Mouse (Mus musculus): ENCODE data around the gene Kmt5a. TPM values are rescaled to one million over a fixed set of nuclear protein-coding genes. Genes with fewer than 3 reads are reported as not detected.
"Not testable (repeated sequence)": the region's sequence is repeated elsewhere in the genome, so short reads cannot be mapped to it uniquely, and the experiment has no call there.

Kmt5a gene
- polyA plus RNA-seq, 1 experiment: 34.4 TPM

DNA sequence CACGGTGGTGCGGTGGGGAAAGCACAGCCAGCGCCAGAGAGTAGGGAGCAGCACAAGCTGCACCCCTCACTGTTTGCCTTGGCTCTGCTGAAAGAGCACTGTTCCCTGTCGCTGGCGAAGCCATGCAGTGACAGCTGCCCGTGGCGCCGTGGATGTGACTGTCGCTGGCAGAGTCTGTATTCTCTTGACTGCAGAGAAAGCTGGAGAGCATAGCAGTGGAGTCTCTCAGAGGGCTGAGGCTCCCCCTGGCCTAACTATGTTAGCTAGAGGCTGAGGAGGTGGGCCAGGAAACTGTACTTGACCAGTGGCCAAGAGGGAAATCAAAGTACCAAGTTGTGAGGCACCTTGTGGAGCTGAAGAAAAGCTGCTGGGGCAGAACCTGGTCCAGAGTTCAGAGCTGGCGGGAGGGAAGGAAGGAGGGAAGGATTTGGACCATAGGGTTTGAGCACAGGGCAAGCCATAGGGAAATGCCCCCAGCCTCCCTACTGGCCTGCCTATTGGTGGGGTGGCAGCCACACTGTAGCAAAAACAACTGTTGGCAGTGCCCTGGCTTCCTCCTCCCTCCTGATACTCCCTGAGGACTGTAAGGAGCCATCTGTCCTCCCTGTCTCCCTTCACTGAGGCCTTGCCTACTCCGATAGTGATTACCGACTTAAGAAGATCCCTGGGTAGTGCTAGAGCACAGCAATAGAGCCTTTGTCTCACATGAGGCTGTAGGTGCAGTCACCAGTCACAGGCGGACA is 13.8 kb downstream of the Kmt5a start:
- no peak overlapping the region for H3K4me3 ChIP-seq (replicated peaks)
- peaks cover 100% of the 10 kb centered on the region for H3K36me3 ChIP-seq (ENCODE audit: control insufficient read depth)

DNA sequence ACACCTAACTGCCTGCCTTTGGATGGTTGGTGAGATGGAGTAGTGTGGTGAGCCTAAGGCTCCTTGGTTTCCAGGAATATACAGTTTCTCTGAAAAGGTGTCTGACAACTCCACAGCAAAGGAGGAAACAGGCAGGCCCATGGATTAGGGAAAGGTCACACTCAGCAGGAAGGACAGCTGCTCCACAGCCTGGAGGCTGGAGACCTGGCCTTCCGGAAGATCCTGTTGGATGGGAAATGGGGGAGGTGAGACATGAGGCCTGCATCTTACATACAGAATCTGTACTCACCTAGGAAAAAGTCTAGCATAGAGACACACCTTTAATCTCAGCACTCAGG is 14.3 kb downstream of the Kmt5a start:
- H3K4me1 ChIP-seq (ENCODE audit: control insufficient read depth): peaks cover 53% of the 10 kb centered on the region
- no peaks in the 10 kb centered on the region for H3K27me3 ChIP-seq (ENCODE audit: control insufficient read depth)
- H3K4me3 ChIP-seq (replicated peaks): no peak overlapping the region
- peaks cover 100% of the 10 kb centered on the region for H3K36me3 ChIP-seq (ENCODE audit: control insufficient read depth)
- no peaks in the 10 kb centered on the region for H3K9me3 ChIP-seq (ENCODE audit: control insufficient read depth, low read length)
- no peak for TF ChIP-seq GATA1 (IDR thresholded peaks at IDR 0.05; ENCODE audit: low read length)
- TF ChIP-seq TAL1 (IDR thresholded peaks at IDR 0.05; ENCODE audit: low read length): no peak

More for the DNA sequence above, 13.8 kb downstream of the Kmt5a start:
- Histone ChIP-seq H3K9me3 (ENCODE audit: control insufficient read depth, low read length) (no peaks in the 10 kb centered on the region), H3K27me3 (ENCODE audit: control insufficient read depth) (no peaks in the 10 kb centered on the region), H3K4me1 (ENCODE audit: control insufficient read depth) (peaks cover 55% of the 10 kb centered on the region)
- TF ChIP-seq TAL1 (IDR thresholded peaks at IDR 0.05; ENCODE audit: low read length) (no peak), GATA1 (IDR thresholded peaks at IDR 0.05; ENCODE audit: low read length) (no peak)

DNA sequence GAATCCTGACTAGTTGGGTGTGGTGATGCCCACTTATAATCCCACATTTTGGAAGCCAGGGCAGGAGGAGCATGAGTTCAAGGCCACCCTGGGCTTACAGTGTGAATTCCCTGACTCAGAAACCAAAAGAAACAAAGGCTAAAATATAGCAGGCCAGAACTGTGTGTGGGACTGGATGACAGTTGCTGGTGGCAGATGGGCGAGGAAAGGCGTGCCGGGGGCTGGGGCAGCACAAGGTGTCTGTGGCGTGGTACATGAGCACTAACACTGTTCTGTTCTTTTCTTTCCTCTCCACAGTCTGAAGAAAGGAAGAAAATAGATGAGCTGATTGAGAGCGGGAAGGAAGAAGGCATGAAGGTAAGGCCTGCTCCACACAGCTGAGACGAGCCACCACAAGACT is 17.0 kb downstream of the Kmt5a start:
- Histone ChIP-seq H3K27me3 (ENCODE audit: control insufficient read depth) (no peaks in the 10 kb centered on the region), H3K4me3 (replicated peaks) (no peak overlapping the region), H3K4me1 (ENCODE audit: control insufficient read depth) (peaks cover 26% of the 10 kb centered on the region), H3K36me3 (ENCODE audit: control insufficient read depth) (peaks cover 99% of the 10 kb centered on the region), H3K9me3 (ENCODE audit: control insufficient read depth, low read length) (no peaks in the 10 kb centered on the region)
- TF ChIP-seq TAL1 (IDR thresholded peaks at IDR 0.05; ENCODE audit: low read length): no peak
- no peak for TF ChIP-seq GATA1 (IDR thresholded peaks at IDR 0.05; ENCODE audit: low read length)

DNA sequence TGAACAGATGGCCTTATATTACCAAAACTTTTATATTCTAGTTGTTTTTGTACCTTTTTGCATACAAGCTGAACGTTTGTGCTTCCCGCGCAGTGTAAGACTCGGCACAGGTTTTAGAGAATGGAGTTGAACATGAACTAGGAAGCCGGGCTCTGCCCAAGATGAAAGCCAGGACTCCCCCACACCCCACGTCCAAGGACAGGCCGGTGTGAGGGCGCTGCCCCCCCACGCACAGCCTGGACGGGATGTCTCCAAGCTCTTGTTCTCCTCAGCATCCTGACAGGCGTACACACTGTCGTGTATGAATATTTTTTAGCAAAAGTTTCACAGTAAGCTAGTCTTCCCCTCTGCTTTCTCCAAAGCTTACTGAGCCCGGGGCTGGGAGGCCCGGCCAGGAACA is 21.2 kb downstream of the Kmt5a start:
- H3K36me3 ChIP-seq (ENCODE audit: control insufficient read depth): peaks cover 78% of the 10 kb centered on the region
- H3K27me3 ChIP-seq (ENCODE audit: control insufficient read depth); H3K4me3 ChIP-seq (replicated peaks); H3K9me3 ChIP-seq (ENCODE audit: control insufficient read depth, low read length); H3K4me1 ChIP-seq (ENCODE audit: control insufficient read depth): not testable (repeated sequence)

DNA sequence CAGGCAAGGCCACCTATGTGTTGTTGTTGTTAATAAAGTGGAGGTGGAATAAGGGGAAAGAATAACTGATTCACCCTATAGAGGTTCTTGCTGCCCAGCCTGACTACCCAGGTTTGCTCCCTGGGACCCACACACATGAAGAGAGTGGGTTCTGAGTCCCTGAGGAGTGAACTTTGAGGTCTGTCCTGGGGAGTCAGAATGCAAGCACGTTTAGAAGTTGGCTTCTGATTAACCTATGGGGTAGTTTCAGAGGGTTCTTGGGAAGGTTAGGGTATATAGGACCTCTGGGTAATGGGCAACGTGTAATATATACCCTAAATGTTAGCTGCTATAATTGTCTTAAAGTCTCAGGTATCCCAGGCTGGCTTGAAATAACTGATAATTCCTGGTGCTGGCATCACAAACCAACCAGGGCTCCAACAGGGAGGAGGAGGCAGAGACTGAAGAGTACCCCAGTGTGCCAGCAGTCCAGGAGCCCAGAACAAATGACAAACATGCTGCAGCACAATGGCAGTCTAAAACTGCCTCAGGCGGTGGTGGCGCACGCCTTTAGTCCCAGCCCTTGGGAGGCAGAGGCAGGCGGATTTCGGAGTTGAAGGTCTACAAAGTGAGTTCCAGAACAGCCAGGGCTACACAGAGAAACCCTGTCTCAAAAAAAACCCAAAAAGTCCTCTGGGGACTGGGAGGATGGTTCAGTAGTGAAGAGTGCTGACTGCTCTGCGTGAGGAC is 22.7 kb downstream of the Kmt5a start:
- H3K9me3 ChIP-seq (ENCODE audit: control insufficient read depth, low read length): no peaks in the 10 kb centered on the region
- no peak overlapping the region for H3K4me3 ChIP-seq (replicated peaks)
- no peaks in the 10 kb centered on the region for H3K27me3 ChIP-seq (ENCODE audit: control insufficient read depth)
- H3K4me1 ChIP-seq (ENCODE audit: control insufficient read depth): peaks cover 5% of the 10 kb centered on the region
- peaks cover 68% of the 10 kb centered on the region for H3K36me3 ChIP-seq (ENCODE audit: control insufficient read depth)
- TF ChIP-seq TAL1 (IDR thresholded peaks at IDR 0.05; ENCODE audit: low read length) (no peak), GATA1 (IDR thresholded peaks at IDR 0.05; ENCODE audit: low read length) (no peak)

DNA sequence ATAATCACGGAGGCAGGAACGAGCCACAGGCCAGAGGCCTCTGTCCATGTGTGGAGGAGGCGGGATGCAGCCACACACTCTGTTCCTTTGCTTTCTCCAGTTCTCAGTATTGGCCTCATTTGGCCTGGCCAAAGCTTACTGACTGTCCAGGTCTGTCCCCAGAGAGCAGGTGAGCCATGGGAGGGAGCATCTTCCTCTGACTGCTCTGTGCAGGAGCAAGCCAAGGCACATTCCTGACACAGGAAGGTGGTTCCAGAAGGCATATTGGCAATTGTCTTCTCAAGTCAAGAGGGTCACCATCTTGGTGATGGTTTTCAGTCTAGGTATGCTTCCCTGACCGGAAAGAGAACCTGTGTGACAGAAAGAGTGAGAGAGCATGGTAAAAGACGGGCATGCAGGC is 23.7 kb downstream of the Kmt5a start:
- TF ChIP-seq GATA1 (IDR thresholded peaks at IDR 0.05; ENCODE audit: low read length): no peak
- no peak for TF ChIP-seq TAL1 (IDR thresholded peaks at IDR 0.05; ENCODE audit: low read length)
- Histone ChIP-seq H3K4me1 (ENCODE audit: control insufficient read depth) (peaks cover 6% of the 10 kb centered on the region), H3K27me3 (ENCODE audit: control insufficient read depth) (no peaks in the 10 kb centered on the region), H3K4me3 (replicated peaks) (no peak overlapping the region), H3K9me3 (ENCODE audit: control insufficient read depth, low read length) (no peaks in the 10 kb centered on the region), H3K36me3 (ENCODE audit: control insufficient read depth) (peaks cover 62% of the 10 kb centered on the region)

DNA sequence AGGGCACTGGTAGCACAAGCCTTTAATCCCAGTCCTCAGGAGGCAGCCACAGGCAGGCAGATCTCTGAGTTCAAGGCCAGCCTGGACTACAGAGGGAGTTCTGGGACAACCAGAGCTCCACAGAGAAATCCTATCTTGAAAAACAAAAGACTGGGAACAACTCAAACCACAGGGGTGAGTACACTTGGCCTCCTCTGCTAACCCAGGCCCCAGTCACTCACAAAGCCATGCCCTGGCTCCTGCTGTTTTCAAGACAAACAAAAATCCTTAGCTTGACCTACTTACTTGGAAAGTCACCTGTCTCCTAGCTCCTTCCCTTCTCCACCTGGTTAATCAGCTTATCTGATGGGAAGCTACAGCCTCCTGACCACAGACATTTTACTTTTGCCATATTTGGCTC is 25.2 kb downstream of the Kmt5a start:
- Histone ChIP-seq H3K4me3 (replicated peaks) (no peak overlapping the region), H3K9me3 (ENCODE audit: control insufficient read depth, low read length) (no peaks in the 10 kb centered on the region), H3K36me3 (ENCODE audit: control insufficient read depth) (peaks cover 56% of the 10 kb centered on the region), H3K27me3 (ENCODE audit: control insufficient read depth) (no peaks in the 10 kb centered on the region), H3K4me1 (ENCODE audit: control insufficient read depth) (peaks cover 3% of the 10 kb centered on the region)
- no peak for TF ChIP-seq TAL1 (IDR thresholded peaks at IDR 0.05; ENCODE audit: low read length)

DNA sequence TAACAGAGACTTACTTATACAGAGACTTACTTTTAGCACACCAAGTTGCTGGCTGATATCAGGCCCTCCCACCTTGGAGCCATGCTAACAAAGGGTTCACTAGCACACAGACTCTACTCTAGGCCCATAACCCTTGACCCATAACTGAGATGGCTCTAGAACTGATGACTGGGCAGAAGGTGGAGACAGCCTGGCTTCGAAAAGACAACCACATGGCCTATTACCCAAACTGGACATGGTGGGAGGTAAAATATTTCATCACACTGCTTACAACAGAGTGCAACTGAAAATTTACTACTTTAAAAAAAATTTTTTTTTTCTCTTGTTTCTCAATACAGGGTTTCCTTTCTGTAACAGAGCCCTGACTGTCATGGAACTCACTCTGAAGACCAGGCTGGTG is 28.0 kb downstream of the Kmt5a start:
- Histone ChIP-seq H3K4me1 (ENCODE audit: control insufficient read depth) (peaks cover 3% of the 10 kb centered on the region), H3K9me3 (ENCODE audit: control insufficient read depth, low read length) (no peaks in the 10 kb centered on the region), H3K4me3 (replicated peaks) (no peak overlapping the region), H3K36me3 (ENCODE audit: control insufficient read depth) (peaks cover 28% of the 10 kb centered on the region), H3K27me3 (ENCODE audit: control insufficient read depth) (no peaks in the 10 kb centered on the region)
- TF ChIP-seq GATA1 (IDR thresholded peaks at IDR 0.05; ENCODE audit: low read length) (no peak), TAL1 (IDR thresholded peaks at IDR 0.05; ENCODE audit: low read length) (no peak)

DNA sequence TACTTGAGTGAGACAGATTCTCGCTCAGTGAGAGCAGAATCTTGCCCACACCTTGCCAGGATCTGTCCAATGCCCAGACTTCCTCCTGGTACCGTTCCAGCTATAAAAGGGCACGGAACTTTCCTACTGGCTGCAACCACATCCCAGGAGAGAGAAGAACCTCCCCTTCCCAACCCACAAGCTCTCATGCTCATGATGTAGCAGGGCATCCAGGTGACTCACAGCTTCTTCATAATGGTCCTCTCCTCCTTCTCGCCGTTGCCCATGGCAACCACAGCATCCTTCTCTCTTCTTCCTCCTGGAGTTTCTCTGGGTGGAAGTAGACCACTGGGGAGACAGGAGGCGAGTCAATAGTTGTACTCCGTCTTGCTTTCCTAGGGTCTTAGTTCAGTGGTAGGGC is 28.6 kb downstream of the Kmt5a start:
- no peaks in the 10 kb centered on the region for H3K9me3 ChIP-seq (ENCODE audit: control insufficient read depth, low read length)
- no peak overlapping the region for H3K4me3 ChIP-seq (replicated peaks)
- TF ChIP-seq TAL1 (IDR thresholded peaks at IDR 0.05; ENCODE audit: low read length) (no peak), GATA1 (IDR thresholded peaks at IDR 0.05; ENCODE audit: low read length) (no peak)
- H3K36me3 ChIP-seq (ENCODE audit: control insufficient read depth): peaks cover 22% of the 10 kb centered on the region
- no peaks in the 10 kb centered on the region for H3K27me3 ChIP-seq (ENCODE audit: control insufficient read depth)
- H3K4me1 ChIP-seq (ENCODE audit: control insufficient read depth): peaks cover 3% of the 10 kb centered on the region
